Mouse (Mus musculus) heart, embryonic 11.5 days (tissue): ENCODE measurements at regions not wholly inside any gene's neighbourhood (a gene's known extent, or its start where the extent isn't known, plus 50 kb on each side); places are given as distances from the start of the nearest gene placed in this dataset.

Source experiments
- ATAC-seq: fragments of 200-750 bp; cut with Nextera tagmentation; replicated peaks from 2 replicates; pipeline ENCODE4 v1.8.0; 2017; ENCODE audit warnings: moderate library complexity; ENCODE audit not compliant: insufficient number of reproducible peaks, low FRiP score, low TSS enrichment
- H3K27ac ChIP-seq: fragments of 300-500 bp; sonication (generic); 2 replicates; pipeline ENCODE4 v1.5.1; 2014; ENCODE audit warnings: mild to moderate bottlenecking, low read depth, low read length
- H3K27me3 ChIP-seq: fragments of 300-500 bp; sonication (generic); 2 replicates; pipeline ENCODE4 v1.6.1; 2014; ENCODE audit warnings: mild to moderate bottlenecking, low read length, mixed read lengths; ENCODE audit not compliant: control insufficient read depth, insufficient read depth
- H3K36me3 ChIP-seq: fragments of 300-500 bp; sonication (generic); 2 replicates; pipeline ENCODE4 v1.6.1; 2014; ENCODE audit warnings: mild to moderate bottlenecking, low read length, moderate library complexity, mixed read lengths; ENCODE audit not compliant: control insufficient read depth, insufficient read depth
- H3K4me1 ChIP-seq: fragments of 300-500 bp; sonication (generic); 2 replicates; pipeline ENCODE4 v1.6.1; 2014; ENCODE audit warnings: low read length; ENCODE audit not compliant: control insufficient read depth, insufficient read depth
- H3K4me2 ChIP-seq: fragments of 300-500 bp; sonication (generic); 2 replicates; pipeline ENCODE4 v1.6.1; 2014; ENCODE audit warnings: mild to moderate bottlenecking, moderate library complexity
- H3K4me3 ChIP-seq: fragments of 300-500 bp; sonication (generic); 2 replicates; pipeline ENCODE4 v1.5.1; 2014; ENCODE audit warnings: low read depth, low read length
- H3K9ac ChIP-seq: fragments of 300-500 bp; sonication (generic); 2 replicates; pipeline ENCODE4 v1.6.1; 2014; ENCODE audit warnings: mild to moderate bottlenecking, low read depth, low read length, moderate library complexity
- H3K9me3 ChIP-seq: fragments of 300-500 bp; sonication (generic); replicated peaks from 2 replicates; pipeline ENCODE4 v1.6.1; 2016; ENCODE audit warnings: low read length; ENCODE audit not compliant: control insufficient read depth
- WGBS: fragments of 180-500 bp; shearing (Covaris S2); extraction: QIAGEN DNeasy Blood & Tissue Kit; methylation state at CpG from one replicate; pipeline ENCODE4 v1.1.7; 2014; ENCODE audit not compliant: insufficient replicate concordance; 5-methylcytosine and 5-hydroxymethylcytosine counted together

DNA sequence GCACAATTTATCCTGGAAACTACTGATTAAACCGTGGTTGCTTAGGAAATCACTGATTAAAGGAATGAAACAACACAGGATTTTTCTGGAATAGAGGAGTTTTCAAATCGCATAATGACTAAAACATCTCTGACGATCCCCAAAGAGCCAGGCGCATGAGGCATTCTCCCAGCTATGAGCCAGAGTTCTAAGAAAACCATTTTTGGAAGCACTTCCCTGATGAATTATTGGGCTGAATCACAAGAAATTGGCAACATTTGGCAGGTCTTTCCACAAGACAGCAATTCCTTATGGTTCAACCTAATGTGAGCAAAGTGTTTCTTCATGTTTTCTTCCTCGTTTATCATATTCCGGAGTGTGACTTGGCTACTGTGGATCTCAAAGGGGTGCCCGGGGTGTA lies 129.3 kb upstream of the Usp24 start:
- no peaks in the 10 kb centered on the region for H3K36me3 ChIP-seq
- H3K9ac ChIP-seq = no peak overlapping the region
- no peaks in the 10 kb centered on the region for H3K4me1 ChIP-seq
- WGBS = 83% methylated on average over 7 of the region's 7 CpGs
- no peak overlapping the region for H3K4me2 ChIP-seq
- H3K4me3 ChIP-seq = no peak overlapping the region
- no peak for ATAC-seq
- no peaks in the 10 kb centered on the region for H3K9me3 ChIP-seq
- H3K27ac ChIP-seq = no peak overlapping the region
- no peaks in the 10 kb centered on the region for H3K27me3 ChIP-seq

DNA sequence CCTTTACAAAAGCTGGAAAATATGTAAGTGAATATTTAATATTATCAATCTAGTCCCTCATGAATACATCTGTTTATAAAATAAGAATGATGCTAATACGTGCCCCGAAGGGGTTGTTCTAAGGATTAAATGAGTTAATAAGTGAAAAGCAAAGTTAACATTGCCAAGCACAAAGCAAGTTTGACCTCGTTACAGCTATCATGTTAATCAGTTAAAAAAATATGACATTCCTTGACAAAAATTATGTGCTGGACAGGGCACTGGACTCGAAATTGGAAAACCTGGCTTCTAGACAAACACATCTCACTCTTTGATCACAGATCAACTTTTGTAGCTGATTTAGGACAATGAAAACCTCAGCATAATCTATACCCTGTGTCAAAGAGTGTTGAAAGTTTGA lies 125.8 kb upstream of the Usp24 start:
- H3K4me1 ChIP-seq = 0 out of 2 replicates have a peak, but pooled peaks cover 5% of the 10 kb centered on the region
- no peaks in the 10 kb centered on the region for H3K36me3 ChIP-seq
- ATAC-seq = no peak
- H3K4me3 ChIP-seq = no peak overlapping the region
- 77% methylated on average over 4 of the region's 4 CpGs for WGBS
- H3K27me3 ChIP-seq = no peaks in the 10 kb centered on the region
- no peaks in the 10 kb centered on the region for H3K9me3 ChIP-seq
- H3K9ac ChIP-seq = no peak overlapping the region
- H3K4me2 ChIP-seq = no peak overlapping the region
- no peak overlapping the region for H3K27ac ChIP-seq

DNA sequence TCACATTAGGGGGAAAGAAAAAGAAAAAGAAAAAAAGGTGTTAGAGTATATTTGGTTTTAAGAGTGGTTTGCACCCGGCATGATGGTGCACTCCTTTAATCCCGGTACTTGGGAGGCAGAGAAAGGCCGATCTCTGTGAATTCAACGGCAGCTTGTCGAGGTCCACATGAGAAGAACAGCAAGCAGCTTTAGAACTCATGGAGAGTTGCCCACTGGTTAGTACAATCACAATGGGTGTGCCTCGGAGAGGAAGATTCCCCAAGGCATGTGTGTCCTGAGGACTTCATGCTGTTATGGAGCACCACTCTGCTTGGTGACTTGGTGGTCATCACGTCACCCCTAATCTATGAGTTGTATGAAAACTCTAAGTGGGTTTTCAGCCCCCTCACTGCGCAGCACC lies 124.7 kb upstream of the Usp24 start:
- no peak for ATAC-seq
- Histone ChIP-seq H3K4me2 (no peak overlapping the region), H3K36me3 (no peaks in the 10 kb centered on the region), H3K9me3 (no peaks in the 10 kb centered on the region), H3K27ac (no peak overlapping the region), H3K9ac (no peak overlapping the region), H3K4me1 (0 out of 2 replicates have a peak, but pooled peaks cover 5% of the 10 kb centered on the region), H3K4me3 (no peak overlapping the region), H3K27me3 (no peaks in the 10 kb centered on the region)
- 83% methylated on average over 8 of the region's 8 CpGs for WGBS

DNA sequence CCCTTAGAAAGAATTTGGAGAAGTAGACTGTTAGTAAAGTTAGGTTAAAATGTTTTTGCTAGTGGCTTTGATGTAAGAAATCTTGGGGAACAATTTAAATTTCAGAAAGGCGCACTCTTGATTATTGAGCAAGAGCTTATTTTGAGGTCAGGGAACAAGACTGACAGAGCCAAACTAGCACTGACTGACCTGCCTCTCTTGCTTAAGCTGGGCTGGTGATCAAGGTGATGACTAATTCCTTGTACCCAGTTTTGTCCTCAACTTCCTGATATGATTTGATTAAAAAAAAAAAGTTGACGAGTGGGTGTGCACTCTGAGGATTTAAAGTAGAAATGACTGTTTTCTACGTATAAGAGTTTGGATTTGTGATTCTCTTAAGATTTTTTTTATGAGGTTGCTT lies 124.2 kb upstream of the Usp24 start:
- 0 out of 2 replicates have a peak, but pooled peaks cover 5% of the 10 kb centered on the region for H3K4me1 ChIP-seq
- no peaks in the 10 kb centered on the region for H3K9me3 ChIP-seq
- H3K27ac ChIP-seq = no peak overlapping the region
- no peak overlapping the region for H3K4me2 ChIP-seq
- no peaks in the 10 kb centered on the region for H3K27me3 ChIP-seq
- no peak for ATAC-seq
- no peak overlapping the region for H3K9ac ChIP-seq
- 78% methylated on average over 3 of the region's 3 CpGs for WGBS
- no peaks in the 10 kb centered on the region for H3K36me3 ChIP-seq
- no peak overlapping the region for H3K4me3 ChIP-seq

DNA sequence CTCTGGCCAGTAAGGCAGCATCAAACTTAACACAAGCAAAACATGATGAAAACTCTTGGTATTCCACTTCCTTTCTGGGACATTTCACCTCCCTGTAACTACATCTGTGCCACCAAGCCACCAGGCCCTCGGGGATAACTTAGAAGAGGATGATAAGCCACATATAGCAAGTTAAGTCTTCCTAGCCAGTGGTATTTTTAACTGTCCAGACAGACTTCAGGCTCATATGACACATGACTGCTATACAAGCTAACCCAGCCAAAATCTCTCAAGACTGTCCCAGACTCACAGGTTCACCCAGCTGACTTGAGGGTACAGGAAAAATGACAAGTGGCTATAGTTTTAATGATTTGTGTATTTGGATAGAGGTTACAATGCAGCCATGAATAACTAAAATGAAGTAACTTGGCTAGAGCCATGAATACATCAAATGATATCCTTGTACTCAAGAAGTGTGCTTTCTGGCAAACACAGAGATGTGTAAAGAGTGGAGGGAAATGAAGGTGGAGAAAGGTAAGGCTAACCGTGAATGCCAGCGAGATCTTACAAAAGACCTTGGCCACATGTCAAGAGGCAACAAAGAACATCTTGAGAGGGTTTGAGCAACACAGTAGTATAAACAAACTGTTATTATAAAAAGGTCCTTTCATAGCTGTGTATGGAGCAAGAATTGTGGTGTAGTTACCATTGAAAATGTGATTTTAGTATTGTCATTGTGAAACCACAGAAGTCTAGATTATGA lies 122.6 kb upstream of the Usp24 start:
- Histone ChIP-seq H3K27me3 (no peaks in the 10 kb centered on the region), H3K36me3 (no peaks in the 10 kb centered on the region), H3K9me3 (no peaks in the 10 kb centered on the region), H3K4me1 (0 out of 2 replicates have a peak, but pooled peaks cover 5% of the 10 kb centered on the region), H3K9ac (no peak overlapping the region), H3K4me2 (no peak overlapping the region), H3K4me3 (no peak overlapping the region), H3K27ac (no peak overlapping the region)
- 74% methylated on average over 3 of the region's 3 CpGs for WGBS
- ATAC-seq = no peak

DNA sequence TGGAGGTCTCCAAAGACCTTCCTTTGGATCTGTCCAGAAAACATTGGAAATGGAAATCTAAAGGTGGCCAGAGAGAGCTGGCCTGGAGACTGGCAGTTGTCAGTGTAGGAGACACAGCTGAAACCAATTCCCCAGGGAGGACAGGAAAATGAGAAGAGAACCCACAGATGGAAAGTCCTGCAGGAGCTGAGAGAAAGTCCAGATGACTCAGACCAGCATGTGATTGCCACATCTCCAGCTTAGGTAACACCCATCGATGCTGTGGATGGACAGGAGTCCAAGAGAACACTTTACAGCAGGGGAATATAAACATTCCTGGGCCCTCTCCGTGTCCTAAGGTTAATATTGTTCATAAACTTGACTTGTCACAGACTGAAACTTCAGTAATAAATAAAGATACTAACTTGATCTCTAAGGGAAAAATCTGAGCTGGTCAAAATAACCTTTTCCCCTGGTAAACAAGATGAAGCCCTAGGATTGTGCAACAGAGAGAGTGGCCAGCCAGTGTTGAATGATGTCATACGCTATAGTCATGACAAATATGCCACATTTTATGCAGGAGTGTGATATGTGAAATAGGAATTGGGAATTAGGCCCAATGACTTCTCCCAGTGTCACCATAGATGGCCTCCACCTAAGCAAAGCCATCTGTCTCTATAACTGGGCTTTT lies 120.4 kb upstream of the Usp24 start:
- no peak for ATAC-seq
- Histone ChIP-seq H3K4me3 (no peak overlapping the region), H3K36me3 (no peaks in the 10 kb centered on the region), H3K4me1 (peaks cover 13% of the 10 kb centered on the region), H3K9ac (no peak overlapping the region), H3K9me3 (no peaks in the 10 kb centered on the region), H3K4me2 (no peak overlapping the region), H3K27me3 (no peaks in the 10 kb centered on the region), H3K27ac (no peak overlapping the region)
- WGBS = 65% methylated on average over 3 of the region's 3 CpGs

DNA sequence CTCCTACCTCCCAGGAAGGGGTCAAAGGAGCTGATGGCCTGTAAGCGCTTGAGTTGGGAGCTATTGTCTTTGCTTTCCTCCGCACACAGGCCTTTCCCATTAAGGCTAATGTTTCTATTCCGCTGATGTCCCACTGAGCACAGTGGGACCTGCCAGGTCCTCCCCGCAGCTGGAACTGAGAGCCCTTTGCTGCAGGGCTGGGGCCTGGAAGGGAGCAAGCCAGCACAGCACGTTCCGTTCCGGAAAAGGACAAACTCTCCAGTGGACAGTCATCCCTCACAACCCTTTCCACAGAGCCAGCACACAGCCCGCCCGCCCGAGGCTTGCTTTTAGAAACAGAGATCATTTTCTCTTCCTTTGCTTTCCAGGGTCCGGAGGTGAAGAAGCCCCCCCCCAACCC lies 116.2 kb upstream of the Usp24 start:
- no peaks in the 10 kb centered on the region for H3K36me3 ChIP-seq
- H3K27ac ChIP-seq = peak overlapping the region; percentile 71
- no peaks in the 10 kb centered on the region for H3K9me3 ChIP-seq
- WGBS = 10% methylated on average over 11 of the region's 11 CpGs
- ATAC-seq = 0 out of 2 replicates have a peak, but pooled peaks have one; percentile 40
- H3K4me1 ChIP-seq = peaks cover 9% of the 10 kb centered on the region
- peak overlapping the region; percentile 46 for H3K4me2 ChIP-seq
- H3K27me3 ChIP-seq = no peaks in the 10 kb centered on the region
- H3K9ac ChIP-seq = no peak overlapping the region
- no peak overlapping the region for H3K4me3 ChIP-seq

DNA sequence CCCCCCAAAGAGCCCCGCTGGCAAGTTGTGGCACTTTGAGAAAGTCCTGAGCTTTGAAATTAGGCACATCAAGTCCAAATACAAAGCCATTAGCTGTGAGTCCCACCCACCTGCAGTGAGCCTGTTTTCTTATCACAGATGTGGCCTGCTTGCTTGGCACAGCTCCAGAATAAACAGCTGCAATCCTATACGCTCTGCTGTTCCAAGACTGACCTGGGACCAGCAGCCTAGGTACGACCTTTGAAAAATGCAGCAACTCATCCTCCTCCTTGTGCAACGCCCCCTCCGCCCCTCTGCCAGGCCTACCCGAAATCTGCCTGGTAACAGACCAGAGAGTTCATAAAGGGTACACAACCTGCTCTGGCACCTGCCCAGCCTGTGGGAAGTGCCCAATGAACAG lies 115.8 kb upstream of the Usp24 start:
- ATAC-seq = peak; percentile 69
- Histone ChIP-seq H3K4me1 (peaks cover 9% of the 10 kb centered on the region), H3K36me3 (no peaks in the 10 kb centered on the region), H3K9ac (no peak overlapping the region), H3K4me3 (no peak overlapping the region), H3K27ac (peak overlapping the region; percentile 71), H3K4me2 (peak overlapping the region; percentile 46), H3K27me3 (no peaks in the 10 kb centered on the region), H3K9me3 (no peaks in the 10 kb centered on the region)
- 32% methylated on average over 6 of the region's 6 CpGs for WGBS

DNA sequence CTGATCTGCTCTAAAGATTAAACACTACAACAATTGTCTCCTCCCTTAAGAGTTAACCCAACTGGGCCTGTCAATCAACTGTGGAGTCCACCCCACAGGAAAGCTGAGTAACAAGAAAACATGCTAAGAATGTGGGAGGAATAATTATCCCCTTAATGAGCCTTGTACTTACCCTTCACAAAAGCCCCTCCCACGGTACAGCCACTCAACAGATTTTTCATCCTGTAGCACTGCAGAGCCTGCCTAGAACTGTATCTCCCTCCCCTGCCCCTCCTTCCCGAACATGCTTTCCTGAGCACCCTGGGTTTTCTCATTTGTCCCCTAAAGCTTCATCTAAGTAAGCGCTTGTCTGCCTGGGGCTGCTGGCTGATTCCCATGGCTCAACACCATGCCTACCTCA lies 113.5 kb upstream of the Usp24 start:
- H3K4me3 ChIP-seq = no peak overlapping the region
- H3K27ac ChIP-seq = no peak overlapping the region
- 46% methylated on average over 3 of the region's 3 CpGs for WGBS
- H3K27me3 ChIP-seq = no peaks in the 10 kb centered on the region
- no peaks in the 10 kb centered on the region for H3K36me3 ChIP-seq
- ATAC-seq = no peak
- no peaks in the 10 kb centered on the region for H3K9me3 ChIP-seq
- H3K9ac ChIP-seq = no peak overlapping the region
- H3K4me2 ChIP-seq = no peak overlapping the region
- peaks cover 9% of the 10 kb centered on the region for H3K4me1 ChIP-seq
